Mouse (Mus musculus): ENCODE results near the gene Hist2h2ac.

DNA sequence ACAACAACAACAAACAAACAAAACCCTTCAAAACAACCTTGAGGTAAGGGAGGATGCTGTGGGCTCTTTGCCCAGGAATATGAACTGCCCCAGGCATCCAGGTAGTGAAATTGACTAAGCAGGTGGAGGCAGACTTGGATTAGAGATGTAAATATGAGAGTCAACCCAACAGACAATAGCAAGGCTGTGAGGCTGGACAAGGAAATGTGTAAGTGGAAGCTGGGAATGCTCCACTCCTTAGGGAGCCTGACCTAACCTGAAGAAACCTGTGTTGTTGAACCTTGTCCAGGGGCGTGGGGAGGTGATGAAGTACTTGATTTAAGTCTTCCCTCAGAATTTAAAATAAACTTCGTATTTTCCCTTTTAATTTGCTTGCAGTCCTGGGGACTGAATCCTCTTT is 41.8 kb downstream of the Hist2h2ac start:
- TF ChIP-seq POLR2A (IDR thresholded peaks at IDR 0.05; ENCODE audit: insufficient read length, low read depth) (no peak), E2F4 (IDR thresholded peaks at IDR 0.05; ENCODE audit: insufficient read depth) (no peak), MAX (IDR thresholded peaks at IDR 0.05; ENCODE audit: low read depth) (no peak), MYOD1 (IDR thresholded peaks at IDR 0.05; ENCODE audit: control insufficient read depth in 1 of 3, insufficient read length in 2 of 3, low read depth in 2 of 3) (no peak), USF1 (IDR thresholded peaks at IDR 0.05; ENCODE audit: low read depth) (no peak), TCF12 (IDR thresholded peaks at IDR 0.05; ENCODE audit: insufficient read depth, poor library complexity, severe bottlenecking) (no peak)

Measured in myocyte (in vitro differentiated cells).